Mouse (Mus musculus): ENCODE results near the gene Gm28043. TPM values are rescaled to one million over a fixed set of nuclear protein-coding genes. Genes with fewer than 3 reads are reported as not detected.

Gm28043 gene
- polyA plus RNA-seq, 1 experiment: 0.28 TPM

GRCm38 (mm10) chr17:29731266-29731952 lies 116.7 kb downstream of the Gm28043 start:
- TF ChIP-seq CTCF (IDR thresholded peaks at IDR 0.05; ENCODE audit: extremely low read depth, insufficient read length, insufficient replicate concordance, low read depth, low read length): no peak
- TF ChIP-seq POLR2A (IDR thresholded peaks at IDR 0.05; ENCODE audit: low read depth, low read length): no peak
- Histone ChIP-seq H3K4me1 (ENCODE audit: control insufficient read depth, insufficient read depth, insufficient read length, low read length) (no peaks in the 10 kb centered on the region), H3K27me3 (ENCODE audit: control insufficient read depth, insufficient read depth, low read length) (no peaks in the 10 kb centered on the region), H3K27ac (ENCODE audit: insufficient read depth, low read depth, low read length) (no peak overlapping the region), H3K4me3 (ENCODE audit: low read depth, low read length) (no peak overlapping the region), H3K36me3 (ENCODE audit: control insufficient read depth, insufficient read depth, low read length) (no peaks in the 10 kb centered on the region)
- 66% methylated on average over 12 of the region's 12 CpGs for WGBS

DNA sequence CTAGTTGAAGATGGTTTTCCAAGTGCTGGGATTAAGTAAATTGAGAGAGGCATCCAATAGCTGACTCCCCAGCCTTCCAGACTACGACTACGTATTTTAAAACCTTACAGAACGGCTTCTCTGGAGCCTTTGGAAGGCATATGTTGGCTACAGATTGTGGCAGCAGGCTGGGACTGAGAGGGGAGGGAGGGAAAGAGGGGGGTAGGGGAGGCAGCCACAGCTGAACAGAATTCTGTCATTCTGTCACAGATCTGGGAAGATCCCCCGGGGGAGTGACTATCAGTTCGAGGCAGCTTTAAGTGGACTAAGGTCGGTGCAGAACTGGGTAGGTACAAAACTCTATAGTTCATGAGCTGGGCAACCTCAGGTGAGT lies 117.3 kb downstream of the Gm28043 start:
- no peaks in the 10 kb centered on the region for H3K4me1 ChIP-seq (ENCODE audit: control insufficient read depth, insufficient read depth, insufficient read length, low read length)
- no peaks in the 10 kb centered on the region for H3K27me3 ChIP-seq (ENCODE audit: control insufficient read depth, insufficient read depth, low read length)
- H3K4me3 ChIP-seq (ENCODE audit: low read depth, low read length): no peak overlapping the region
- TF ChIP-seq POLR2A (IDR thresholded peaks at IDR 0.05; ENCODE audit: low read depth, low read length): no peak
- TF ChIP-seq CTCF (IDR thresholded peaks at IDR 0.05; ENCODE audit: extremely low read depth, insufficient read length, insufficient replicate concordance, low read depth, low read length): no peak
- H3K36me3 ChIP-seq (ENCODE audit: control insufficient read depth, insufficient read depth, low read length): no peaks in the 10 kb centered on the region
- 79% methylated on average over 6 of the region's 6 CpGs for WGBS
- no peak overlapping the region for H3K27ac ChIP-seq (ENCODE audit: insufficient read depth, low read depth, low read length)

- no peak for TF ChIP-seq CTCF (IDR thresholded peaks at IDR 0.05; ENCODE audit: extremely low read depth, insufficient read length, insufficient replicate concordance, low read depth, low read length)
- TF ChIP-seq POLR2A (IDR thresholded peaks at IDR 0.05; ENCODE audit: low read depth, low read length): no peak
- Histone ChIP-seq H3K36me3 (ENCODE audit: control insufficient read depth, insufficient read depth, low read length) (no peaks in the 10 kb centered on the region), H3K27me3 (ENCODE audit: control insufficient read depth, insufficient read depth, low read length) (no peaks in the 10 kb centered on the region), H3K27ac (ENCODE audit: insufficient read depth, low read depth, low read length) (no peak overlapping the region), H3K4me1 (ENCODE audit: control insufficient read depth, insufficient read depth, insufficient read length, low read length) (no peaks in the 10 kb centered on the region), H3K4me3 (ENCODE audit: low read depth, low read length) (no peak overlapping the region)
- WGBS: 80% methylated on average over 2 of the region's 2 CpGs
Measured at GRCm38 (mm10) chr17:29732522-29732921, 117.8 kb downstream of the Gm28043 start.

- no peak overlapping the region for H3K27ac ChIP-seq (ENCODE audit: insufficient read depth, low read depth, low read length)
Measured at GRCm38 (mm10) chr17:29736448-29737014, 121.9 kb downstream of the Gm28043 start.

DNA sequence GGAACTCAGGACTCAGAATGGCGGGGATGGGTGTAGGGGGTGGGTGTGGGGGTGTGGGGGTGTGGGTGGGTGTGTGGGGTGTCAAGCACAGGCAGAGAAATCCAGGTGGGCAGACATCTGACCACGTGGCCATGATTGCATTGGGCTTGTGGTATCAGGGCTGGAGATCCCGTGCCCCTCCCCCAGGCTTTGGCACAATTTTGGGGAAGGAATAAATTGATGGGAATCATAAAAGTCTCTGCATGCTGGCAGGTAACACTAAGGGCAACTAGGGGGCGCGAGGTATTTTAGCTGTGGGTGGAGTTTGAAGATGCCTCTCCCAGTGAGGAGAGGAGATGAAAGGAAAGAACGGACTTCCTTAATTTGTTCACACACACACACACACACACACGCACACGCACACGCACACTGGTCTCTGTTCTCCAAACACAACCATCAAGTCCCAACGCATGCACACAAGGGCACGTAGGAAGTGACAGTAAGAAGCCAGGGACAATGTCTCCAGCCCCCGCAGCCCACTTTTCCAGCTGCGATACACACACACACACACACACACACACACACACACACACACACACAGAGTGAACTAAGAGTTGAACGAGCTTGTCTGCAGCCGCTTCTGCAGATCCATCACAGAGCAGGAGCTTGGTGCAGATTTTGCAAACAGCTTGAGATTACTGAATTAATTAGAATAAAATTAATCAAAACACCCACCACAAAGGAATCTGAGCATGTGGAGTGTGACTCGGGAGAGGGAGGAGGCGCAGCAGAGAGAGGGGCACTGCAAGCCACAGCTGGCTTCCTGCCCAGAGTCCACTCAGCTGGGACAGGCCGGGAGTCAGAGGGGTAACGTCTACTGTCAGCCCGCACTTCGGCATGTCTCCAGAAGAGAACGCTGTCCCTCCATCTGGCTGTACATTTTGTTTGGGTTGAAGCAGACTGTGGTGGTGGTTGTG lies 123.5 kb downstream of the Gm28043 start:
- Histone ChIP-seq H3K4me3 (ENCODE audit: low read depth, low read length) (no peak overlapping the region), H3K27ac (ENCODE audit: insufficient read depth, low read depth, low read length) (no peak overlapping the region), H3K36me3 (ENCODE audit: control insufficient read depth, insufficient read depth, low read length) (no peaks in the 10 kb centered on the region), H3K4me1 (ENCODE audit: control insufficient read depth, insufficient read depth, insufficient read length, low read length) (no peaks in the 10 kb centered on the region), H3K27me3 (ENCODE audit: control insufficient read depth, insufficient read depth, low read length) (no peaks in the 10 kb centered on the region)
- 25% methylated on average over 22 of the region's 22 CpGs for WGBS
- TF ChIP-seq POLR2A (IDR thresholded peaks at IDR 0.05; ENCODE audit: low read depth, low read length): no peak
- TF ChIP-seq CTCF (IDR thresholded peaks at IDR 0.05; ENCODE audit: extremely low read depth, insufficient read length, insufficient replicate concordance, low read depth, low read length): no peak

More at GRCm38 (mm10) chr17:29736448-29737014, 121.9 kb downstream of the Gm28043 start:
- no peak for TF ChIP-seq POLR2A (IDR thresholded peaks at IDR 0.05; ENCODE audit: low read depth, low read length)
- no peak for TF ChIP-seq CTCF (IDR thresholded peaks at IDR 0.05; ENCODE audit: extremely low read depth, insufficient read length, insufficient replicate concordance, low read depth, low read length)
- Histone ChIP-seq H3K36me3 (ENCODE audit: control insufficient read depth, insufficient read depth, low read length) (no peaks in the 10 kb centered on the region), H3K4me1 (ENCODE audit: control insufficient read depth, insufficient read depth, insufficient read length, low read length) (no peaks in the 10 kb centered on the region), H3K27me3 (ENCODE audit: control insufficient read depth, insufficient read depth, low read length) (no peaks in the 10 kb centered on the region), H3K4me3 (ENCODE audit: low read depth, low read length) (no peak overlapping the region)
- 65% methylated on average over 15 of the region's 15 CpGs for WGBS

- no peak for TF ChIP-seq CTCF (IDR thresholded peaks at IDR 0.05; ENCODE audit: extremely low read depth, insufficient read length, insufficient replicate concordance, low read depth, low read length)
- TF ChIP-seq POLR2A (IDR thresholded peaks at IDR 0.05; ENCODE audit: low read depth, low read length): no peak
- no peak overlapping the region for H3K27ac ChIP-seq (ENCODE audit: insufficient read depth, low read depth, low read length)
- no peaks in the 10 kb centered on the region for H3K36me3 ChIP-seq (ENCODE audit: control insufficient read depth, insufficient read depth, low read length)
- no peak overlapping the region for H3K4me3 ChIP-seq (ENCODE audit: low read depth, low read length)
- no peaks in the 10 kb centered on the region for H3K4me1 ChIP-seq (ENCODE audit: control insufficient read depth, insufficient read depth, insufficient read length, low read length)
- peaks cover 3% of the 10 kb centered on the region for H3K27me3 ChIP-seq (ENCODE audit: control insufficient read depth, insufficient read depth, low read length)
- WGBS: 76% methylated on average over 6 of the region's 6 CpGs
Measured at GRCm38 (mm10) chr17:29747466-29747865, 132.8 kb downstream of the Gm28043 start.

Other genes with a start within 250 kb of the Gm28043 start
- gene Pim1, start 124.1 kb upstream of the Gm28043 start, polyA plus RNA-seq (2012; rRNA removed): 38.9 and 160 TPM in 2 replicates
- not detected in 2 replicates for gene Gm17657, start 65.2 kb upstream of the Gm28043 start, polyA plus RNA-seq (2012; rRNA removed)
- 13.8 and 27.3 TPM in 2 replicates for gene Tbc1d22b, start 65.1 kb upstream of the Gm28043 start, polyA plus RNA-seq (2012; rRNA removed)
- gene Tmem217, start 62.5 kb upstream of the Gm28043 start, polyA plus RNA-seq (2012; rRNA removed): 0.29 TPM in 1 of 2 replicates, not detected in the other
- 7.2 and 18.2 TPM in 2 replicates for gene Rnf8, start 86 bp upstream of the Gm28043 start, polyA plus RNA-seq (2012; rRNA removed)
- 8.1 and 11.7 TPM in 2 replicates for gene Cmtr1, start 45.7 kb downstream of the Gm28043 start, polyA plus RNA-seq (2012; rRNA removed)
- gene Ccdc167, start 102.2 kb downstream of the Gm28043 start, polyA plus RNA-seq (2012; rRNA removed): 2.0 and 2.7 TPM in 2 replicates

Data from small intestine, adult 2 months (tissue).